Mouse (Mus musculus) forebrain, embryonic 10.5 days (tissue): Measurements from ENCODE around the gene Pnpla1. TPM values are rescaled to one million over a fixed set of nuclear protein-coding genes. Genes with fewer than 3 reads are reported as not detected.

Source experiments
- DNase-seq: peaks from one replicate; pipeline ENCODE4 v3.0.0-alpha.2; 2017; ENCODE audit warnings: low spot score; ENCODE audit errors: extremely low spot score
- H3K27ac ChIP-seq: fragments of 300-500 bp; sonication (generic); 2 replicates; pipeline ENCODE4 v1.5.1; 2016; ENCODE audit warnings: mild to moderate bottlenecking
- H3K27me3 ChIP-seq: fragments of 300-500 bp; sonication (generic); 2 replicates; pipeline ENCODE4 v1.6.1; 2016; ENCODE audit warnings: mild to moderate bottlenecking; ENCODE audit not compliant: poor library complexity, severe bottlenecking
- H3K36me3 ChIP-seq: fragments of 300-500 bp; sonication (generic); replicated peaks from 2 replicates; pipeline ENCODE4 v1.6.1; 2016; ENCODE audit warnings: mild to moderate bottlenecking, moderate library complexity
- H3K4me1 ChIP-seq: fragments of 300-500 bp; sonication (generic); 2 replicates; pipeline ENCODE4 v1.6.1; 2016
- H3K4me3 ChIP-seq: fragments of 300-500 bp; sonication (generic); 2 replicates; pipeline ENCODE4 v1.5.1; 2016; ENCODE audit warnings: mild to moderate bottlenecking, moderate library complexity
- H3K9me3 ChIP-seq: fragments of 300-500 bp; sonication (generic); 2 replicates; pipeline ENCODE4 v1.6.1; 2016; ENCODE audit warnings: mild to moderate bottlenecking, moderate library complexity
- WGBS: fragments of 180-500 bp; shearing (Covaris S2); methylation state at CpG from one replicate; pipeline ENCODE4 v1.1.7; 2016; 5-methylcytosine and 5-hydroxymethylcytosine counted together
- polyA plus RNA-seq: library from polyadenylated mRNA; unstranded; fragments of >200 nt; fragmentation: Nextera tagmentation; extraction: Ambion mirVana; gene quantifications from 2 replicates; pipeline ENCODE4 v1.2.1, GENCODE M21; 2016

The Pnpla1 gene
- polyA plus RNA-seq, 1 experiment from 2014 or later = not detected

- Histone ChIP-seq H3K4me3 (no peak overlapping the region), H3K27ac (no peak overlapping the region), H3K36me3 (no peaks in the 10 kb centered on the region)
These were observed 78.6 kb downstream of the Pnpla1 start for GRCm38 (mm10) chr17:28936622-28937345.

More at GRCm38 (mm10) chr17:28936622-28937345, 78.6 kb downstream of the Pnpla1 start:
- Histone ChIP-seq H3K9me3 (peaks cover 10% of the 10 kb centered on the region), H3K27me3 (no peaks in the 10 kb centered on the region), H3K4me1 (no peaks in the 10 kb centered on the region)
- no peak for DNase-seq
- WGBS = 83% methylated on average over 10 of the region's 10 CpGs

Other genes with a start within 250 kb of the Pnpla1 start
- gene Srpk1, start 235.7 kb upstream of the Pnpla1 start, polyA plus RNA-seq = 128 and 135 TPM in 2 replicates
- 0.50 and 0.58 TPM in 2 replicates for gene Slc26a8, start 168.2 kb upstream of the Pnpla1 start, polyA plus RNA-seq
- 41.2 and 42.2 TPM in 2 replicates for gene Mapk14, start 167.1 kb upstream of the Pnpla1 start, polyA plus RNA-seq
- 2.6 and 4.3 TPM in 2 replicates for gene AC170998.1, start 132.3 kb upstream of the Pnpla1 start, polyA plus RNA-seq
- gene Mapk13, start 89.1 kb upstream of the Pnpla1 start, polyA plus RNA-seq = 8.4 and 8.7 TPM in 2 replicates
- 8.9 and 12.0 TPM in 2 replicates for gene Brpf3, start 57.3 kb upstream of the Pnpla1 start, polyA plus RNA-seq
- 0.02 and 0.11 TPM in 2 replicates for gene 4930539E08Rik, start 56.9 kb downstream of the Pnpla1 start, polyA plus RNA-seq
- gene Pxt1, start 85.4 kb downstream of the Pnpla1 start, polyA plus RNA-seq = not detected in 2 replicates
- gene Kctd20, start 93.5 kb downstream of the Pnpla1 start, polyA plus RNA-seq = 111 and 113 TPM in 2 replicates
- gene Stk38, start 149.6 kb downstream of the Pnpla1 start, polyA plus RNA-seq = 117 and 119 TPM in 2 replicates
- 884 TPM in 2 replicates for gene Srsf3, start 174.2 kb downstream of the Pnpla1 start, polyA plus RNA-seq
- gene Cdkn1a, start 232.6 kb downstream of the Pnpla1 start, polyA plus RNA-seq = 14.0 and 16.8 TPM in 2 replicates